Mouse (Mus musculus) ES-E14 (cell line): Measurements from ENCODE around the gene Acly. TPM values are rescaled to one million over a fixed set of nuclear protein-coding genes. Genes with fewer than 3 reads are reported as not detected.

Experiments
- DNase-seq: peaks from one replicate; pipeline ENCODE4 v3.0.0-alpha.2; 2013; ENCODE audit warnings: low read depth, low spot score
- H3K27ac ChIP-seq: 2 replicates; pipeline ENCODE4 v1.5.1; 2012; ENCODE audit warnings: low read depth, mild to moderate bottlenecking, low read length, moderate library complexity, mixed read lengths; ENCODE audit not compliant: poor library complexity, insufficient read depth, severe bottlenecking
- H3K36me3 ChIP-seq: 2 replicates; pipeline ENCODE4 v1.6.1; 2012; ENCODE audit warnings: mild to moderate bottlenecking, low read length, moderate library complexity, mixed read lengths; ENCODE audit not compliant: control insufficient read depth, poor library complexity, insufficient read depth, severe bottlenecking
- H3K4me1 ChIP-seq, 2 experiments: fragments of 150-350 bp in 1 of 2; sonication (generic) in 1 of 2; 2 replicates each; pipeline ENCODE4 v1.6.1; 2012; ENCODE audit warnings: low read length in 2 of 2, mild to moderate bottlenecking in 1 of 2, mixed read lengths in 1 of 2; ENCODE audit not compliant: control insufficient read depth in 2 of 2, insufficient read depth in 2 of 2, poor library complexity in 1 of 2
- H3K4me3 ChIP-seq, 2 experiments: fragments of 150-350 bp in 1 of 2; sonication (generic) in 1 of 2; 2 replicates each; pipeline ENCODE4 v1.5.1; 2012; ENCODE audit warnings: low read length in 2 of 2, low read depth in 1 of 2, mild to moderate bottlenecking in 1 of 2, mixed read lengths in 1 of 2; ENCODE audit not compliant: insufficient read depth in 1 of 2, poor library complexity in 1 of 2, severe bottlenecking in 1 of 2
- H3K9ac ChIP-seq: 2 replicates; pipeline ENCODE4 v1.6.1; 2012; ENCODE audit warnings: low read depth, mild to moderate bottlenecking, low read length, mixed read lengths; ENCODE audit not compliant: poor library complexity, insufficient read depth, severe bottlenecking
- H3K9me3 ChIP-seq: fragments of 150-350 bp; sonication (generic); 2 replicates; pipeline ENCODE4 v1.6.1; 2012; ENCODE audit warnings: low read depth, mild to moderate bottlenecking, low read length; ENCODE audit not compliant: control insufficient read depth, insufficient read depth
- CHD2 ChIP-seq: IDR thresholded peaks from 2 replicates; pipeline ENCODE4 v1.6.1; 2014; ENCODE audit warnings: mild to moderate bottlenecking, low read depth, low read length, inconsistent platforms
- HCFC1 ChIP-seq: IDR thresholded peaks from 2 replicates; pipeline ENCODE4 v1.6.1; 2012; ENCODE audit warnings: low read length, inconsistent platforms, borderline replicate concordance; ENCODE audit not compliant: insufficient read depth
- MAFK ChIP-seq: IDR thresholded peaks from 2 replicates; pipeline ENCODE4 v1.6.1; 2014; ENCODE audit warnings: mild to moderate bottlenecking, low read depth, low read length, inconsistent platforms; ENCODE audit not compliant: insufficient read depth
- ZC3H11A ChIP-seq: IDR thresholded peaks from 2 replicates; pipeline ENCODE4 v1.6.1; 2012; ENCODE audit warnings: low read depth, mild to moderate bottlenecking, inconsistent platforms, low read length, borderline replicate concordance
- ZNF384 ChIP-seq: IDR thresholded peaks from 2 replicates; pipeline ENCODE4 v1.6.1; 2012; ENCODE audit warnings: low read depth, low read length, inconsistent platforms
- in situ Hi-C, 2 experiments: fragments of 600-800 bp; cut with MboI; formaldehyde crosslinking; loops; one replicate each; pipeline ENCODE4 v1.15.1; 2025; ENCODE audit warnings: low sequenced_read_pairs in 2 of 2, inconsistent platforms in 1 of 2; ENCODE audit not compliant: unreplicated experiment in 2 of 2
- total RNA-seq: library from RNA; depleted of rRNA; stranded (reverse); fragments of 300-350 nt; gene quantifications from 2 replicates; pipeline ENCODE4 v1.2.3, GENCODE M21; 2012

Acly gene
- total RNA-seq, 1 experiment, result 209 TPM

GRCm38 (mm10) chr11:100527066-100527457 is 738 bp downstream of the Acly start:
- H3K9ac ChIP-seq, result peak overlapping the region; percentile 95
- DNase-seq, result no peak
- H3K9me3 ChIP-seq, result no peaks in the 10 kb centered on the region
- in situ Hi-C loops, result no loop called here
- peaks cover 24% of the 10 kb centered on the region for H3K36me3 ChIP-seq
- peak overlapping the region; percentile 88 to 96 for H3K4me3 ChIP-seq
- H3K4me1 ChIP-seq, result peaks cover 3 to 15% of the 10 kb centered on the region in 2 experiments; a peak in 2 of 4 replicates
- no peak overlapping the region; the same call in 1 of the 2 replicates for H3K27ac ChIP-seq
- TF ChIP-seq ZC3H11A, result no peak
- no peak for TF ChIP-seq ZNF384
- TF ChIP-seq MAFK, result no peak
- TF ChIP-seq HCFC1, result no peak
- no peak for TF ChIP-seq CHD2

- no peak overlapping the region for H3K27ac ChIP-seq
- H3K9ac ChIP-seq, result peak overlapping the region; percentile 95
- DNase-seq, result no peak
- no peaks in the 10 kb centered on the region for H3K9me3 ChIP-seq
- no peak for TF ChIP-seq ZNF384
- TF ChIP-seq MAFK, result no peak
- no peak for TF ChIP-seq ZC3H11A
- TF ChIP-seq CHD2, result no peak
- no peak for TF ChIP-seq HCFC1
- H3K4me3 ChIP-seq, result peak overlapping the region; percentile 88 to 96
- peaks cover 32% of the 10 kb centered on the region for H3K36me3 ChIP-seq
- in situ Hi-C loops, result no loop called here
- peaks cover 3 to 15% of the 10 kb centered on the region in 2 experiments; a peak in 2 of 4 replicates for H3K4me1 ChIP-seq
Measured at GRCm38 (mm10) chr11:100526052-100526816, 1.6 kb downstream of the Acly start.

- Histone ChIP-seq H3K4me3 (no peak overlapping the region; a peak in 1 of 4 replicates), H3K36me3 (peaks cover 44% of the 10 kb centered on the region)
- no peak for DNase-seq
Measured at GRCm38 (mm10) chr11:100524987-100525630, 2.7 kb downstream of the Acly start.

GRCm38 (mm10) chr11:100524358-100524757 is 3.4 kb downstream of the Acly start:
- no peak overlapping the region for H3K4me3 ChIP-seq
- H3K9ac ChIP-seq, result no peak overlapping the region

More at GRCm38 (mm10) chr11:100524987-100525630, 2.7 kb downstream of the Acly start:
- Histone ChIP-seq H3K4me1 (peaks cover 3 to 15% of the 10 kb centered on the region in 2 experiments; a peak in 2 of 4 replicates), H3K9ac (no peak overlapping the region), H3K27ac (no peak overlapping the region), H3K9me3 (no peaks in the 10 kb centered on the region)
- in situ Hi-C loops, result no loop called here
- TF ChIP-seq ZC3H11A (no peak), CHD2 (no peak), HCFC1 (no peak), MAFK (no peak), ZNF384 (no peak)

More at GRCm38 (mm10) chr11:100524358-100524757, 3.4 kb downstream of the Acly start:
- Histone ChIP-seq H3K27ac (no peak overlapping the region), H3K9me3 (no peaks in the 10 kb centered on the region), H3K4me1 (peaks cover 3 to 15% of the 10 kb centered on the region in 2 experiments; a peak in 2 of 4 replicates), H3K36me3 (peaks cover 51% of the 10 kb centered on the region)
- TF ChIP-seq ZNF384 (no peak), CHD2 (no peak), ZC3H11A (no peak), MAFK (no peak), HCFC1 (no peak)
- in situ Hi-C loops, result no loop called here
- DNase-seq, result no peak
